ENCODE assay signal across 9 mouse cellular contexts in genomic region chr11:101673010-101673642, GRCm38 (mm10). TPM values are rescaled to one million over a fixed set of nuclear protein-coding genes. Genes with fewer than 3 reads are reported as not detected.
DNase-seq lines count a peak whose midpoint lies in the region; ATAC-seq and TF ChIP-seq lines count a peak whose summit lies in the region.
"Had no signal": no experiment of that assay in that cellular context is flagged by ENCODE, and none has a peak within 500 bp of the region (broad histone marks: within the 10 kb centered on the region; RNA-seq: fewer than 3 reads in every experiment).

No protein-coding gene starts in this region.

- DNase-seq in liver, adult 2 months (ENCODE audit: extremely low read depth, low read depth, low spot score): no peak
- no peak for DNase-seq in liver
- DNase-seq in gastrocnemius, postnatal 10 days: no peak
- no peak for DNase-seq in urinary bladder, adult 18-20 months (ENCODE audit: low spot score in 2 of 2)

- H3K36me3 ChIP-seq in liver, adult 2 months (ENCODE audit: control insufficient read depth, insufficient read depth, low read length): no peaks in the 10 kb centered on the region
- no peaks in the 10 kb centered on the region for H3K36me3 ChIP-seq in forebrain, embryonic 15.5 days
- H3K36me3 ChIP-seq in intestine, embryonic 15.5 days: no peaks in the 10 kb centered on the region
- H3K36me3 ChIP-seq in liver, embryonic 15.5 days (replicated peaks): no peaks in the 10 kb centered on the region
- no peaks in the 10 kb centered on the region for H3K36me3 ChIP-seq in stomach, embryonic 14.5 days (ENCODE audit: control insufficient read depth, insufficient read depth, low read length)
- H3K36me3 ChIP-seq: limb, embryonic 15.5 days had no signal

- ATAC-seq in forebrain, embryonic 15.5 days (replicated peaks): no peak
- ATAC-seq in intestine, embryonic 15.5 days: peak; percentile 81
- ATAC-seq in liver, embryonic 15.5 days (ENCODE audit: insufficient read depth): no peak
- no peak; the same call in 1 of the 2 replicates for ATAC-seq in stomach, embryonic 14.5 days (ENCODE audit: insufficient number of reproducible peaks, insufficient read depth, low FRiP score, low read depth)

- H3K4me3 ChIP-seq in liver, adult 2 months (ENCODE audit: insufficient read depth, low read depth, low read length): no peak overlapping the region; the same call in 1 of the 2 replicates
- no peak overlapping the region for H3K4me3 ChIP-seq in forebrain, embryonic 15.5 days
- no peak overlapping the region for H3K4me3 ChIP-seq in intestine, embryonic 15.5 days (replicated peaks)
- no peak overlapping the region for H3K4me3 ChIP-seq in liver, embryonic 15.5 days (replicated peaks)
- no peak overlapping the region for H3K4me3 ChIP-seq in stomach, embryonic 14.5 days (ENCODE audit: low read depth, low read length)
- H3K4me3 ChIP-seq: limb, embryonic 15.5 days had no signal

- H3K9me3 ChIP-seq in forebrain, embryonic 15.5 days: no peaks in the 10 kb centered on the region
- H3K9me3 ChIP-seq in intestine, embryonic 15.5 days: no peaks in the 10 kb centered on the region
- no peaks in the 10 kb centered on the region for H3K9me3 ChIP-seq in liver, embryonic 15.5 days (replicated peaks)
- H3K9me3 ChIP-seq in stomach, embryonic 14.5 days (ENCODE audit: control insufficient read depth, low read depth, low read length): no peaks in the 10 kb centered on the region
- H3K9me3 ChIP-seq: limb, embryonic 15.5 days had no signal

- TF ChIP-seq POLR2A in liver, adult 2 months (IDR thresholded peaks at IDR 0.05; ENCODE audit: extremely low read depth, insufficient read depth, low read length): no peak

- TF ChIP-seq CTCF in liver, adult 2 months (IDR thresholded peaks at IDR 0.05; ENCODE audit: low read depth, low read length): no peak

- H3K27ac ChIP-seq in liver, adult 2 months (replicated peaks; ENCODE audit: insufficient read depth, low read depth, low read length): peak overlapping the region; percentile 58
- peak overlapping the region; percentile 60 for H3K27ac ChIP-seq in forebrain, embryonic 15.5 days (replicated peaks)
- peak overlapping the region; percentile 72 for H3K27ac ChIP-seq in intestine, embryonic 15.5 days
- H3K27ac ChIP-seq in liver, embryonic 15.5 days (replicated peaks): no peak overlapping the region
- peak overlapping the region; percentile 10; the same call in 1 of the 2 replicates for H3K27ac ChIP-seq in stomach, embryonic 14.5 days (ENCODE audit: low read length)
- H3K27ac ChIP-seq: limb, embryonic 15.5 days had no signal

- no peaks in the 10 kb centered on the region for H3K79me2 ChIP-seq in liver, adult 2 months (ENCODE audit: control insufficient read depth, insufficient read depth, low read length)

- no peak overlapping the region for H3K4me2 ChIP-seq in forebrain, embryonic 15.5 days (replicated peaks)
- peak overlapping the region; percentile 40 for H3K4me2 ChIP-seq in intestine, embryonic 15.5 days (replicated peaks)
- peak overlapping the region; percentile 6; the same call in 1 of the 2 replicates for H3K4me2 ChIP-seq in liver, embryonic 15.5 days
- H3K4me2 ChIP-seq in stomach, embryonic 14.5 days (replicated peaks; ENCODE audit: low read depth, low read length): peak overlapping the region; percentile 13
- H3K4me2 ChIP-seq: limb, embryonic 15.5 days had no signal

- 68% methylated on average over 16 of the region's 16 CpGs for WGBS in liver, adult 2 months
- 42% methylated on average over 16 of the region's 16 CpGs for WGBS in forebrain, embryonic 15.5 days
- WGBS in intestine, embryonic 15.5 days: 11% methylated on average over 16 of the region's 16 CpGs
- WGBS in liver, embryonic 15.5 days (ENCODE audit: insufficient replicate concordance): 16% methylated on average over 16 of the region's 16 CpGs
- 16% methylated on average over 16 of the region's 16 CpGs for WGBS in stomach, embryonic 14.5 days

- H3K4me1 ChIP-seq in liver, adult 2 months (ENCODE audit: control insufficient read depth, insufficient read depth, low read length): peaks cover 20% of the 10 kb centered on the region
- H3K4me1 ChIP-seq in forebrain, embryonic 15.5 days: peaks cover 25% of the 10 kb centered on the region
- peaks cover 15% of the 10 kb centered on the region for H3K4me1 ChIP-seq in intestine, embryonic 15.5 days (replicated peaks)
- H3K4me1 ChIP-seq in liver, embryonic 15.5 days (replicated peaks): peaks cover 38% of the 10 kb centered on the region
- peaks cover 4% of the 10 kb centered on the region; the same call in 1 of the 2 replicates for H3K4me1 ChIP-seq in stomach, embryonic 14.5 days (ENCODE audit: control insufficient read depth, insufficient read depth, low read length)

- no peaks in the 10 kb centered on the region for H3K27me3 ChIP-seq in liver, adult 2 months (ENCODE audit: control insufficient read depth, insufficient read depth, low read length)
- no peaks in the 10 kb centered on the region for H3K27me3 ChIP-seq in forebrain, embryonic 15.5 days
- H3K27me3 ChIP-seq in intestine, embryonic 15.5 days (replicated peaks): no peaks in the 10 kb centered on the region
- H3K27me3 ChIP-seq in liver, embryonic 15.5 days: no peaks in the 10 kb centered on the region
- no peaks in the 10 kb centered on the region for H3K27me3 ChIP-seq in stomach, embryonic 14.5 days (ENCODE audit: control insufficient read depth, insufficient read depth, low read length)
- H3K27me3 ChIP-seq: limb, embryonic 15.5 days had no signal

- H3K9ac ChIP-seq in liver, adult 2 months (ENCODE audit: low read depth, low read length): peak overlapping the region; percentile 28; the same call in 1 of the 2 replicates
- no peak overlapping the region for H3K9ac ChIP-seq in forebrain, embryonic 15.5 days (replicated peaks)
- no peak overlapping the region for H3K9ac ChIP-seq in intestine, embryonic 15.5 days
- H3K9ac ChIP-seq in liver, embryonic 15.5 days: no peak overlapping the region
- H3K9ac ChIP-seq in stomach, embryonic 14.5 days (replicated peaks; ENCODE audit: low read depth, low read length): no peak overlapping the region
- H3K9ac ChIP-seq: limb, embryonic 15.5 days had no signal

RNA-seq across cellular contexts. Expression of gene Arl4d, which starts 7.8 kb away (rescaled TPM):
- total RNA-seq in liver, adult 2 months (2014; rRNA removed): 55.4 and 87.9 TPM in 2 replicates
- 21.0 and 22.4 TPM in 2 replicates for polyA plus RNA-seq in liver, adult 2 months (2012; rRNA removed)
- polyA plus RNA-seq in forebrain, embryonic 15.5 days (2015; fragmentation: Nextera tagmentation; extraction: Ambion mirVana): 45.8 TPM in 2 replicates
- polyA plus RNA-seq in intestine, embryonic 15.5 days (2015; fragmentation: Nextera tagmentation; extraction: Ambion mirVana): 7.6 and 7.8 TPM in 2 replicates
- 0.82 and 0.94 TPM in 2 replicates for polyA plus RNA-seq in liver, embryonic 15.5 days (2015; fragmentation: Nextera tagmentation; extraction: Ambion mirVana)
- 6.4 and 8.1 TPM in 2 replicates for polyA plus RNA-seq in stomach, embryonic 14.5 days (2014; fragmentation: Nextera tagmentation; extraction: Ambion mirVana)
- total RNA-seq in gastrocnemius, postnatal 10 days (2021): 10 to 100 TPM in 1 of 2 experiments, 1 to 10 TPM in 1; 7.1 to 10.7 TPM

RNA-seq across cellular contexts. Expression of gene Rdm1, which starts 46.1 kb away (rescaled TPM):
- total RNA-seq in liver, adult 2 months (2014; rRNA removed): 10.3 and 12.9 TPM in 2 replicates
- 12.1 and 12.4 TPM in 2 replicates for polyA plus RNA-seq in liver, adult 2 months (2012; rRNA removed)
- polyA plus RNA-seq in forebrain, embryonic 15.5 days (2015; fragmentation: Nextera tagmentation; extraction: Ambion mirVana): 31.0 and 34.6 TPM in 2 replicates
- polyA plus RNA-seq in intestine, embryonic 15.5 days (2015; fragmentation: Nextera tagmentation; extraction: Ambion mirVana): 34.5 and 35.8 TPM in 2 replicates
- 10.7 and 12.1 TPM in 2 replicates for polyA plus RNA-seq in liver, embryonic 15.5 days (2015; fragmentation: Nextera tagmentation; extraction: Ambion mirVana)
- polyA plus RNA-seq in stomach, embryonic 14.5 days (2014; fragmentation: Nextera tagmentation; extraction: Ambion mirVana): 38.3 and 47.5 TPM in 2 replicates
- total RNA-seq in gastrocnemius, postnatal 10 days (2021): 10 to 100 TPM; 18.0 to 20.9 TPM

RNA-seq across cellular contexts. Expression of gene Dhx8, which starts 59.6 kb away (rescaled TPM):
- 7.7 and 10.5 TPM in 2 replicates for total RNA-seq in liver, adult 2 months (2014; rRNA removed)
- polyA plus RNA-seq in liver, adult 2 months (2012; rRNA removed): 4.7 and 5.5 TPM in 2 replicates
- polyA plus RNA-seq in forebrain, embryonic 15.5 days (2015; fragmentation: Nextera tagmentation; extraction: Ambion mirVana): 39.3 and 40.0 TPM in 2 replicates
- polyA plus RNA-seq in intestine, embryonic 15.5 days (2015; fragmentation: Nextera tagmentation; extraction: Ambion mirVana): 22.5 and 26.9 TPM in 2 replicates
- polyA plus RNA-seq in liver, embryonic 15.5 days (2015; fragmentation: Nextera tagmentation; extraction: Ambion mirVana): 14.1 and 14.8 TPM in 2 replicates
- polyA plus RNA-seq in stomach, embryonic 14.5 days (2014; fragmentation: Nextera tagmentation; extraction: Ambion mirVana): 32.5 and 35.3 TPM in 2 replicates
- 10 to 100 TPM; 13.7 to 17.6 TPM for total RNA-seq in gastrocnemius, postnatal 10 days (2021)
